Mouse (Mus musculus): Measurements from ENCODE around the gene Bag2. TPM values are rescaled to one million over a fixed set of nuclear protein-coding genes. Genes with fewer than 3 reads are reported as not detected.
"Not testable (repeated sequence)": the region's sequence is repeated elsewhere in the genome, so short reads cannot be mapped to it uniquely, and the experiment has no call there.

The Bag2 gene
- polyA plus RNA-seq, 1 experiment = 7.7 TPM

- peak overlapping the region; percentile 56 for H3K4me3 ChIP-seq (replicated peaks; ENCODE audit: control insufficient read depth, low read depth, low read length)
- H3K27ac ChIP-seq (ENCODE audit: control insufficient read depth, insufficient read depth, low read depth, low read length, poor library complexity) = peak overlapping the region; percentile 41
- TF ChIP-seq CTCF (IDR thresholded peaks at IDR 0.05; ENCODE audit: control insufficient read depth, insufficient read depth, low read length) (no peak), POLR2A (IDR thresholded peaks at IDR 0.05; ENCODE audit: borderline replicate concordance, control insufficient read depth, low read depth, low read length) (no peak)
- H3K4me1 ChIP-seq (ENCODE audit: control insufficient read depth, insufficient read depth, low read length) = peaks cover 2% of the 10 kb centered on the region; the same call in 1 of the 2 replicates
- WGBS = 18% methylated on average over 18 of the region's 18 CpGs
These were observed 1.1 kb downstream of the Bag2 start for GRCm38 (mm10) chr1:33756258-33757032.

- WGBS = 63% methylated on average over 7 of the region's 7 CpGs
- Histone ChIP-seq H3K4me3 (replicated peaks; ENCODE audit: control insufficient read depth, low read depth, low read length) (no peak overlapping the region), H3K27ac (ENCODE audit: control insufficient read depth, insufficient read depth, low read depth, low read length, poor library complexity) (no peak overlapping the region), H3K4me1 (ENCODE audit: control insufficient read depth, insufficient read depth, low read length) (peaks cover 2% of the 10 kb centered on the region; the same call in 1 of the 2 replicates)
- TF ChIP-seq POLR2A (IDR thresholded peaks at IDR 0.05; ENCODE audit: borderline replicate concordance, control insufficient read depth, low read depth, low read length) (no peak), CTCF (IDR thresholded peaks at IDR 0.05; ENCODE audit: control insufficient read depth, insufficient read depth, low read length) (no peak)
These were observed 1.8 kb downstream of the Bag2 start for GRCm38 (mm10) chr1:33755799-33756198.

- TF ChIP-seq POLR2A (IDR thresholded peaks at IDR 0.05; ENCODE audit: borderline replicate concordance, control insufficient read depth, low read depth, low read length) (no peak), CTCF (IDR thresholded peaks at IDR 0.05; ENCODE audit: control insufficient read depth, insufficient read depth, low read length) (no peak)
- H3K4me1 ChIP-seq (ENCODE audit: control insufficient read depth, insufficient read depth, low read length) = peaks cover 2% of the 10 kb centered on the region; the same call in 1 of the 2 replicates
- 71% methylated on average over 21 of the region's 21 CpGs for WGBS
These were observed 2.4 kb downstream of the Bag2 start for GRCm38 (mm10) chr1:33754965-33755735.

GRCm38 (mm10) chr1:33754089-33754488, 3.5 kb downstream of the Bag2 start:
- H3K4me1 ChIP-seq (ENCODE audit: control insufficient read depth, insufficient read depth, low read length) = peaks cover 2% of the 10 kb centered on the region; the same call in 1 of the 2 replicates
- H3K27ac ChIP-seq (ENCODE audit: control insufficient read depth, insufficient read depth, low read depth, low read length, poor library complexity) = no peak overlapping the region
- WGBS = 93% methylated on average over 17 of the region's 17 CpGs
- no peak overlapping the region for H3K4me3 ChIP-seq (replicated peaks; ENCODE audit: control insufficient read depth, low read depth, low read length)
- TF ChIP-seq CTCF (IDR thresholded peaks at IDR 0.05; ENCODE audit: control insufficient read depth, insufficient read depth, low read length) (no peak), POLR2A (IDR thresholded peaks at IDR 0.05; ENCODE audit: borderline replicate concordance, control insufficient read depth, low read depth, low read length) (no peak)

More at GRCm38 (mm10) chr1:33754965-33755735, 2.4 kb downstream of the Bag2 start:
- Histone ChIP-seq H3K4me3 (replicated peaks; ENCODE audit: control insufficient read depth, low read depth, low read length) (no peak overlapping the region), H3K27ac (ENCODE audit: control insufficient read depth, insufficient read depth, low read depth, low read length, poor library complexity) (peak overlapping the region; percentile 50)

- no peaks in the 10 kb centered on the region; the same call in 1 of the 2 replicates for H3K4me1 ChIP-seq (ENCODE audit: control insufficient read depth, insufficient read depth, low read length)
- no peak for TF ChIP-seq POLR2A (IDR thresholded peaks at IDR 0.05; ENCODE audit: borderline replicate concordance, control insufficient read depth, low read depth, low read length)
- TF ChIP-seq CTCF (IDR thresholded peaks at IDR 0.05; ENCODE audit: control insufficient read depth, insufficient read depth, low read length) = no peak
- no peak overlapping the region for H3K27ac ChIP-seq (ENCODE audit: control insufficient read depth, insufficient read depth, low read depth, low read length, poor library complexity)
- WGBS = 83% methylated on average over 10 of the region's 10 CpGs
- H3K4me3 ChIP-seq (replicated peaks; ENCODE audit: control insufficient read depth, low read depth, low read length) = no peak overlapping the region
These were observed 6.3 kb downstream of the Bag2 start for GRCm38 (mm10) chr1:33751283-33751682.

GRCm38 (mm10) chr1:33749709-33750108, 7.9 kb downstream of the Bag2 start:
- H3K27ac ChIP-seq (ENCODE audit: control insufficient read depth, insufficient read depth, low read depth, low read length, poor library complexity); H3K4me1 ChIP-seq (ENCODE audit: control insufficient read depth, insufficient read depth, low read length); H3K4me3 ChIP-seq (replicated peaks; ENCODE audit: control insufficient read depth, low read depth, low read length): not testable (repeated sequence)
- WGBS = 84% methylated on average over 4 of the region's 4 CpGs

GRCm38 (mm10) chr1:33749109-33749508, 8.5 kb downstream of the Bag2 start:
- no peak overlapping the region for H3K27ac ChIP-seq (ENCODE audit: control insufficient read depth, insufficient read depth, low read depth, low read length, poor library complexity)
- H3K4me3 ChIP-seq (replicated peaks; ENCODE audit: control insufficient read depth, low read depth, low read length) = no peak overlapping the region
- 93% methylated on average over 11 of the region's 11 CpGs for WGBS
- H3K4me1 ChIP-seq (ENCODE audit: control insufficient read depth, insufficient read depth, low read length) = no peaks in the 10 kb centered on the region; the same call in 1 of the 2 replicates
- TF ChIP-seq POLR2A (IDR thresholded peaks at IDR 0.05; ENCODE audit: borderline replicate concordance, control insufficient read depth, low read depth, low read length) (no peak), CTCF (IDR thresholded peaks at IDR 0.05; ENCODE audit: control insufficient read depth, insufficient read depth, low read length) (no peak)

GRCm38 (mm10) chr1:33745901-33746300, 11.7 kb downstream of the Bag2 start:
- Histone ChIP-seq H3K27ac (ENCODE audit: control insufficient read depth, insufficient read depth, low read depth, low read length, poor library complexity) (no peak overlapping the region), H3K4me3 (replicated peaks; ENCODE audit: control insufficient read depth, low read depth, low read length) (no peak overlapping the region), H3K4me1 (ENCODE audit: control insufficient read depth, insufficient read depth, low read length) (no peaks in the 10 kb centered on the region; the same call in 1 of the 2 replicates)
- WGBS = 89% methylated on average over 4 of the region's 4 CpGs
- TF ChIP-seq CTCF (IDR thresholded peaks at IDR 0.05; ENCODE audit: control insufficient read depth, insufficient read depth, low read length) (no peak), POLR2A (IDR thresholded peaks at IDR 0.05; ENCODE audit: borderline replicate concordance, control insufficient read depth, low read depth, low read length) (no peak)

GRCm38 (mm10) chr1:33744815-33745214, 12.8 kb downstream of the Bag2 start:
- WGBS = 86% methylated on average over 9 of the region's 9 CpGs
- H3K4me1 ChIP-seq (ENCODE audit: control insufficient read depth, insufficient read depth, low read length); H3K27ac ChIP-seq (ENCODE audit: control insufficient read depth, insufficient read depth, low read depth, low read length, poor library complexity); H3K4me3 ChIP-seq (replicated peaks; ENCODE audit: control insufficient read depth, low read depth, low read length): not testable (repeated sequence)
